Mouse (Mus musculus) liver, postnatal 0 days (tissue): Measurements from ENCODE around the gene Usp18. TPM values are rescaled to one million over a fixed set of nuclear protein-coding genes. Genes with fewer than 3 reads are reported as not detected.

ENCODE experiments used
- ATAC-seq: fragments of 200-750 bp; cut with Nextera tagmentation; 2 replicates; pipeline ENCODE4 v1.8.0; 2017; ENCODE audit warnings: mild to moderate bottlenecking, moderate library complexity
- DNase-seq: peaks from one replicate; pipeline ENCODE4 v3.0.0-alpha.2; 2016
- H3K27ac ChIP-seq: fragments of 300-500 bp; sonication (generic); 2 replicates; pipeline ENCODE4 v1.5.1; 2014; ENCODE audit warnings: antibody characterized with exemption, moderate library complexity, mild to moderate bottlenecking, low read depth
- H3K27me3 ChIP-seq: fragments of 300-500 bp; sonication (generic); 2 replicates; pipeline ENCODE4 v1.6.1; 2014; ENCODE audit warnings: low read length, control low read depth, mixed read lengths; ENCODE audit not compliant: insufficient read depth
- H3K36me3 ChIP-seq: fragments of 300-500 bp; sonication (generic); replicated peaks from 2 replicates; pipeline ENCODE4 v1.6.1; 2014; ENCODE audit warnings: mild to moderate bottlenecking, control low read depth, low read length, moderate library complexity, mixed read lengths; ENCODE audit not compliant: insufficient read depth
- H3K4me1 ChIP-seq: fragments of 300-500 bp; sonication (generic); 2 replicates; pipeline ENCODE4 v1.6.1; 2014; ENCODE audit warnings: antibody characterized with exemption, mild to moderate bottlenecking, control low read depth; ENCODE audit not compliant: insufficient read depth
- H3K4me2 ChIP-seq: fragments of 300-500 bp; sonication (generic); 2 replicates; pipeline ENCODE4 v1.6.1; 2014; ENCODE audit warnings: low read depth, mild to moderate bottlenecking, low read length, moderate library complexity, mixed read lengths
- H3K4me3 ChIP-seq: fragments of 300-500 bp; sonication (generic); 2 replicates; pipeline ENCODE4 v1.5.1; 2014; ENCODE audit warnings: low read depth, low read length
- H3K9ac ChIP-seq: fragments of 300-500 bp; sonication (generic); replicated peaks from 2 replicates; pipeline ENCODE4 v1.6.1; 2014; ENCODE audit warnings: mild to moderate bottlenecking, moderate library complexity
- H3K9me3 ChIP-seq: fragments of 300-500 bp; sonication (generic); 2 replicates; pipeline ENCODE4 v1.6.1; 2016; ENCODE audit warnings: mild to moderate bottlenecking, control low read depth, low read length, mixed read lengths
- CTCF ChIP-seq: sonication (generic); IDR thresholded peaks from 2 replicates; pipeline ENCODE4 v1.5.1; 2016; ENCODE audit warnings: antibody characterized with exemption, low read depth
- EP300 ChIP-seq: IDR thresholded peaks from 2 replicates; pipeline ENCODE4 v1.6.1; 2016; ENCODE audit warnings: antibody characterized with exemption, low read depth, mild to moderate bottlenecking
- WGBS: fragments of 180-500 bp; shearing (Covaris S2); extraction: QIAGEN DNeasy Blood & Tissue Kit; methylation state at CpG from one replicate; pipeline ENCODE4 v1.1.7; 2014; ENCODE audit not compliant: insufficient replicate concordance; 5-methylcytosine and 5-hydroxymethylcytosine counted together
- polyA plus RNA-seq: library from polyadenylated mRNA; unstranded; fragments of >200 nt; fragmentation: Nextera tagmentation; extraction: Ambion mirVana; gene quantifications from 2 replicates; pipeline ENCODE4 v1.2.1, GENCODE M21; 2015

The Usp18 gene
- 19.2 and 24.1 TPM in 2 replicates for polyA plus RNA-seq

- no peaks in the 10 kb centered on the region for H3K27me3 ChIP-seq
- DNase-seq: peak; percentile 96
- peaks cover 44% of the 10 kb centered on the region for H3K4me1 ChIP-seq
- H3K36me3 ChIP-seq: no peaks in the 10 kb centered on the region
- H3K4me3 ChIP-seq: peak within 1 kb of the TSS; percentile 68
- peak within 1 kb of the TSS; percentile 69 for H3K4me2 ChIP-seq
- WGBS: 2% methylated on average over 35 of the region's 35 CpGs
- TF ChIP-seq CTCF (no peak), EP300 (peak; percentile 83)
- H3K9me3 ChIP-seq: no peaks in the 10 kb centered on the region
- ATAC-seq: peak; percentile 92
- peak within 1 kb of the TSS; percentile 90 for H3K27ac ChIP-seq
- H3K9ac ChIP-seq: peak within 1 kb of the TSS; percentile 79
Measured at GRCm38 (mm10) chr6:121245127-121246036, at the start of gene Usp18. Gene Usp18 (plus strand): TSS chr6:121245906.

GRCm38 (mm10) chr6:121197807-121198365 lies 47.8 kb upstream of the Usp18 start:
- H3K36me3 ChIP-seq: peaks cover 11% of the 10 kb centered on the region
- DNase-seq (peak; percentile 46), ATAC-seq (peak; percentile 83)
- no peak overlapping the region; the same call in 1 of the 2 replicates for H3K4me2 ChIP-seq
- H3K4me3 ChIP-seq: no peak overlapping the region
- peak overlapping the region; percentile 76 for H3K27ac ChIP-seq
- TF ChIP-seq CTCF: no peak
- TF ChIP-seq EP300: no peak
- H3K27me3 ChIP-seq: no peaks in the 10 kb centered on the region
- H3K9ac ChIP-seq: no peak overlapping the region
- 50% methylated on average over 9 of the region's 9 CpGs for WGBS
- H3K4me1 ChIP-seq: 0 out of 2 replicates have a peak, but pooled peaks cover 3% of the 10 kb centered on the region
- no peaks in the 10 kb centered on the region for H3K9me3 ChIP-seq

- Histone ChIP-seq H3K27ac (no peak overlapping the region), H3K4me3 (no peak overlapping the region), H3K9ac (no peak overlapping the region), H3K36me3 (no peaks in the 10 kb centered on the region; the same call in 1 of the 2 replicates), H3K9me3 (no peaks in the 10 kb centered on the region), H3K4me2 (no peak overlapping the region), H3K4me1 (0 out of 2 replicates have a peak, but pooled peaks cover 3% of the 10 kb centered on the region), H3K27me3 (no peaks in the 10 kb centered on the region)
- TF ChIP-seq EP300 (no peak), CTCF (no peak)
- DNase-seq (no peak), ATAC-seq (no peak)
- WGBS: 74% methylated on average over 4 of the region's 4 CpGs
Measured at GRCm38 (mm10) chr6:121200458-121200857, 45.2 kb upstream of the Usp18 start.

- Histone ChIP-seq H3K27ac (no peak overlapping the region), H3K36me3 (no peaks in the 10 kb centered on the region; the same call in 1 of the 2 replicates), H3K9ac (no peak overlapping the region), H3K4me2 (no peak overlapping the region), H3K4me1 (0 out of 2 replicates have a peak, but pooled peaks cover 3% of the 10 kb centered on the region), H3K27me3 (no peaks in the 10 kb centered on the region), H3K9me3 (no peaks in the 10 kb centered on the region), H3K4me3 (no peak overlapping the region)
- TF ChIP-seq EP300 (no peak), CTCF (no peak)
- no peak for ATAC-seq
- WGBS: 83% methylated on average over 5 of the region's 5 CpGs
- no peak for DNase-seq
Measured at GRCm38 (mm10) chr6:121202026-121202425, 43.7 kb upstream of the Usp18 start.

- Histone ChIP-seq H3K36me3 (no peaks in the 10 kb centered on the region; the same call in 1 of the 2 replicates), H3K4me2 (no peak overlapping the region), H3K27ac (no peak overlapping the region), H3K9me3 (no peaks in the 10 kb centered on the region), H3K9ac (no peak overlapping the region), H3K4me1 (peaks cover 2% of the 10 kb centered on the region; the same call in 1 of the 2 replicates), H3K4me3 (no peak overlapping the region), H3K27me3 (peaks cover 7% of the 10 kb centered on the region; the same call in 1 of the 2 replicates)
- no peak for DNase-seq
- TF ChIP-seq CTCF (no peak), EP300 (no peak)
- 80% methylated on average over 5 of the region's 5 CpGs for WGBS
- ATAC-seq: no peak
Measured at GRCm38 (mm10) chr6:121206481-121206880, 39.2 kb upstream of the Usp18 start.

- no peak for DNase-seq
- ATAC-seq: no peak
- no peak overlapping the region for H3K9ac ChIP-seq
- peaks cover 7% of the 10 kb centered on the region; the same call in 1 of the 2 replicates for H3K27me3 ChIP-seq
- TF ChIP-seq EP300 (no peak), CTCF (no peak)
- no peaks in the 10 kb centered on the region for H3K9me3 ChIP-seq
- H3K4me2 ChIP-seq: no peak overlapping the region
- no peak overlapping the region for H3K27ac ChIP-seq
- H3K4me3 ChIP-seq: no peak overlapping the region
- no peaks in the 10 kb centered on the region for H3K36me3 ChIP-seq
- WGBS: 81% methylated on average over 2 of the region's 2 CpGs
- peaks cover 2% of the 10 kb centered on the region; the same call in 1 of the 2 replicates for H3K4me1 ChIP-seq
Measured at GRCm38 (mm10) chr6:121209584-121209983, 36.1 kb upstream of the Usp18 start.
